Mouse (Mus musculus): Measurements from ENCODE around the gene Washc3.

The Washc3 gene

GRCm38 (mm10) chr10:88200951-88201638, at the start of gene Washc3:
Washc3 (plus strand) TSS chr10:88201093.
- peak; percentile 94 for DNase-seq

- no peak for DNase-seq
These were observed 49.2 kb upstream of the Washc3 start for GRCm38 (mm10) chr10:88151658-88152057.

- no peak for DNase-seq
These were observed 38.8 kb upstream of the Washc3 start for GRCm38 (mm10) chr10:88162096-88162495.

- no peak for DNase-seq
These were observed 38.2 kb upstream of the Washc3 start for GRCm38 (mm10) chr10:88162676-88163075.

DNA sequence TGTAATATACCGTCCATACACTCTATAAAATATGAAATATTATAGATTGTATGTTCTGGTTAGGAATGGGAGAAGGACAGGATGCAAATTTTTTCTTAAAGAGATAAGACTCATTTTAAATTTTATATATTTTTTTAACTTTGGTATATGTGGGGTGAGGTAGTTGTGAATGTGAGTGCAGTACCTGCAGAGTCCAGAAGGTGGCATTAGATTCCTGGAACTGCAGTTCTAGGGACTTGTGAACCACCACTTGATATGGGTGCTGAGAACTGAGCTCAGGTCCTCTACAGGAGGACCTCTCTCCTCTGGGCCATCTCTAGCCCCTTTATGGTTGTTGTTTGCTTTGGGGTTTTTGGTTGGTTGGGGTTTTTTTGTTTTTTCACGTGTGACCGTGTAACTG, 34.7 kb upstream of the Washc3 start:
- DNase-seq, result no peak

DNA sequence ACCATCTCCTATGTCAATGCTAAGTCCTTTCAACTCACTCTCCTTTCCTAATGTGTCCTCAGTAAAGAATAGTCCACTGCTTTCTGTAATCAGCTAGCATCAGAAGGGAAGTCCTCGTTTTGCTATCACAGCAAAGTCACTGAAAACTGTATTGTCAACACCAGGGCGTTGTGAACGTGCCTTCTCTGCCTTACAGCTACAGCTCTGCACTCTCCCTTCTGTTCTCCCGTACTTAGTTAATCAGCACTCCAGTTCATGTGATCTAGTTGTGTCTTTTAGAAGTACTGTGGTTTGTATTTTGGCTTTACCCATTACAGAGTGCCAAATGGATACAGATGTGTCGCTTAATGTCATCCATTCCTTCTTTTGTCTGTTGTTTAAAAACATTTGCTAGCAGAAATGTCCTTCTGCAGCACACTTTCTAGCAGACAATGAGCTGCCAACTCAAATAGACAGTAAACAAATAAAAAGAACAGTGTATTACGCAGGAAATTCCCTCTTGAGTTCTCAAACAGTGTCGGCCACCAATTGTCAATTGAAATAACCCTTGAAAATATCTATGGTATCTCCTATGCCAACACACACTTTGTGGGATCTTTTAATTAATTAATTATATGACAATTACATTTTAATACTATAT, 33.3 kb upstream of the Washc3 start:
- DNase-seq, result no peak

- no peak for DNase-seq
These were observed 352 bp upstream of the Washc3 start for GRCm38 (mm10) chr10:88200541-88200940.

- DNase-seq, result peak; percentile 11
These were observed 757 bp downstream of the Washc3 start for GRCm38 (mm10) chr10:88201650-88202049.

DNA sequence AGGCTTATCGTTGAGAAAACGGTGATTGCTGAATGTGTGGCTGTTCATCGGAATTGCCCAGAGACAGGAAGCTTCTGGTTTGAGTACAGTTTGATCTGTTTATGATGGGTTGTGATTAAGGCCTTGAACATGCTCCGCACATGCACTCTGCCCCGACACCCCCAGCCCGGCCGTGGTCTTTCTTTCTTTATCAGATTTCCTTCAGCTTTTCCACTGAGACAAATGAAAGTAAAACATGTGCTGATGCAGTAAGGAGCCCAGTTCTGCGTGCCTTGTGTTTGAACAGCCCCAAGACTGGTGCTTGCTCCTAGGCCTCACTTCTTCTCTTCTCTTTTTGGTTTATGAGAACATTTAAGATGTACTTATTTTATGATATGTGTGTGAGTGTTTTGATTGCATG, 1.7 kb downstream of the Washc3 start:
- no peak for DNase-seq

DNA sequence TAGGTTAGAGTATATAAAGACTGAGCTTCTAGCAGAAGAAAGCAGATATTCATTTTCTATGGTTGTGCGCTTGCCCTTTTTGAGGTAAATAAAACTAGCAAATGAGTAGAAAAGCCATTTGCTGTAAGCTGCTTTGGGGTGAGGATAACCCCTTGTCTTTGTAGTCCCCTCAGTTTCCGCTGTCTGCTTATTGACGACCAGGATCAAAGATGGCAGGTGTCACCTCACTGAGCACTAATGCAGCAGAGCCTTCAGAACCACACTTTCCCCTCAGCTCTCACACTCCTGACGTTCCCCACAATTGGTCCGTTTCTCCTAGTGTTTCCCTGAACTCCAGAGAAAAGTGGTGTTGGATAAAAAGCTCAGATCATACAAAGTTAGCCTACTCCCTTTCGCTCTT, 2.3 kb downstream of the Washc3 start:
- DNase-seq, result no peak

DNA sequence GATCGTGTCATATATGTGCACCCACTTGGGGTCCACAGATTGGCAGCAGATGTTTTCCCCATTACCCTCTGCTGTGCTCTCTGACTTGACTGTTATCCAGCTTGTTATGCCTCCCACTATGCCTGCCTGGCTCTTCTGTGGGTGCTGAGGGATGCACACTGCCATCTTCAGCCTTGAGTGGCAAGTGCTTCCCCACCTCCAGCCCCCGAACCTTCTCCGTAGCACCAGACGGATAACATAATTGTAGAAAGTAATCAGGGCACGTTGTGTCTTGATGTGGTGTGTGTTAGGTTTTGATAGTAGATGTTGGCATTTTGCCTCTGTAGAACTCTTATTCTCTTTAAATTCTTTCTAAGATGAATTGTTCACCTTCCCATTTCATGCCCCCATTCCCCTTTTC, 11.8 kb downstream of the Washc3 start:
- DNase-seq, result no peak

DNA sequence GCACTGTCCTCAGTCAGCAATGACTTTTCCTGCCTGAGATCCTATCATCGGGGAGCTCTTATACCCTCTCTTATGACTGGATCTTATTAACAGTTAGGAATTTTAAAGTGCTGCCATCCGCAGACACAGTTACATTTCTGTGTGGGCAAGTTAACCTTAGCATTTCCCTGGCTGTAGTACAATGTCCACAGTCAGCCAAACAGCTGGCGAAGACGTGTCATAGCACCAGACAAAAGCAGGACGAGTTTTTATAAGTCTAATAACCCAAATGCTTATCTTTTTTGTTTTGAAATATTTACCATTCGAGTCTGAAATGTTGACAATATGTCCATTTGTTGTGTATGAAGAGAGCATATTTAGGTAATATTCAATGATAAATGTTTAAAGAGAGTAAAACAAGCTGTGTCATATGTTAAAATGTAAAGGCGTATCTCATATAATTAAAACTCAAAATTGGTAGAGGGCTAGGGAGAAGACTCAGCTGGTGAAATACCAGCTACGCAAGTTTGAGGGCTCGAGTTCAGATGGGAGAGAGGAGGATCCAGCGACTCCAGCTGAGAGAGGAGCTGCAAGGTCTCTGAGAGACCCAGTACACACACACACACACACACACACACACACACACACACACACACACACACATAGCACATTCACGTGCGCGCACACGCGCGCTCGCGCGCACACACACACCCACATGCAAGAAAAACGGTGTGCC, 14.1 kb downstream of the Washc3 start:
- DNase-seq, result no peak

DNA sequence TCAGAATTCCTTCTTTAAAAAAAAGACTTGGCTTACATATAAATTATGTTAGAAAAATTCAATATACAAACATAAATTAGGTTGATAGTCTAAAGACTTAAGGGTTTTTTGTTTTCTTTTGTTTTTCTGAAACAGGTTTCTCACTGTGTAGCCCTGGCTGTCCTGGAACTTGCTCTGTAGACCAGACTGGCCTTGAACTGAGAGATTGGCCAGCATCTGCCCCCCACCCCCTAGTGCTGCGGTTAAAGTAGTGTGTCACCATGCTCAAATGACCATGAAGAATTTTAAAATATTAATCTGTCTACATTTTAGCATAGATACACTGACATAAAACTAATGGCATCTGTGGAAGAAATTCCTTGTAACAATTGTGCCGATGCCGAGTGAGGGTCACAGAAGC, 17.3 kb downstream of the Washc3 start:
- DNase-seq, result no peak

DNA sequence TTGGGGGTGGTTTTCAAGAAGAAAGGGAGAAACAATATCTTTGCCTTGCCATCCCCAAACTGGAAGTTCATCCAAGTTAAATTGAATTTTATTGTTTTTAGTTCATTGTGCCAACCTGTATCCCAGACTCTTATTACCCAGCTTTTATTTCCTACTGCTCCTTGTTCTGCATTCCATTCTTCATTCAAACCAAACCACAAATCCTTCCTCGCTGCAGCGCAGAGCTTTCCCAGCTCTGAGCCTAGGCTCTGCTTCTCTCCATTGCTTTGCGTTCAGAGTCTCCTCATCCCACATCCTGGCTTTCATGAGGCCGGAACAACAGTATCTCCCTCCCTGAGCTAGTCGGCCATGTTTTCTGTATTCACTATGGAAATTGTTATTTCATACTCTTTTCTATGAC, 20.8 kb downstream of the Washc3 start:
- DNase-seq, result no peak

DNA sequence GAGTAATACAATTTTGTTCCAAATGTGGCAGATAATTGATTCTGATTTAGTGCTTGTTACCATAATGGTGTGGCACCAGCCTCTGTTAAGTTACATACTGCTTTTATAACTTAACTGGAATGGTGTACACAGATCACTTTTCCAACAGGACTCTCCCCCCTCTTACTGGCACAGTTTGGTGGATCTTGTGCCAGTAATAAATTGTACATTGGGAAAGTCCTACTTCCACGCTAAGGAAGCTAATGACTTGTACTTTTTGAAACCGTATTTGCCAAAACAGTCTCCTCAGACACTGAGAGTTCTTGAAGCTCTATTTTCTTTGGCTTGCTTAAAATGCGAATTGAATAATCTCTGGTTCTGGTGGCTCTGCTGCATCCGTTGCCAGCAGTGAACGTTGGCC, 24.5 kb downstream of the Washc3 start:
- no peak for DNase-seq

DNA sequence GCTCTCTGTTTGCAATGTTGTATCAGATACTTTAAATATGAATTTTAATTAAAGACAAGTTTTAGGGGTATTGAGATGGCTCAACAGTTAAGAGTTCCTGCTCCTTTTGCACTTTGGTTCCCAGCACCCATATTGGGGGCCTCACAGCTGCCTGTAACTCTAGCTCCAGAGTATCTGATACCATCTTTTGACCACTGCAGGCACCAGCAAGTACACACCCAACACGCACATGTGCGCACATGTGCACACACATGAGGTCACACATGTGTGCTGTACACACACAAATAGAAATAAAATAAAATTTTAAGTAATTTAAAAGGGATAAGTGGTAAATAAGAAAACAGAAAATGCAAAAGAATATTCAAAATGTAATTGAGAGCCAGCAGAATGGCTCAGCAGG, 27.1 kb downstream of the Washc3 start:
- DNase-seq, result no peak

DNA sequence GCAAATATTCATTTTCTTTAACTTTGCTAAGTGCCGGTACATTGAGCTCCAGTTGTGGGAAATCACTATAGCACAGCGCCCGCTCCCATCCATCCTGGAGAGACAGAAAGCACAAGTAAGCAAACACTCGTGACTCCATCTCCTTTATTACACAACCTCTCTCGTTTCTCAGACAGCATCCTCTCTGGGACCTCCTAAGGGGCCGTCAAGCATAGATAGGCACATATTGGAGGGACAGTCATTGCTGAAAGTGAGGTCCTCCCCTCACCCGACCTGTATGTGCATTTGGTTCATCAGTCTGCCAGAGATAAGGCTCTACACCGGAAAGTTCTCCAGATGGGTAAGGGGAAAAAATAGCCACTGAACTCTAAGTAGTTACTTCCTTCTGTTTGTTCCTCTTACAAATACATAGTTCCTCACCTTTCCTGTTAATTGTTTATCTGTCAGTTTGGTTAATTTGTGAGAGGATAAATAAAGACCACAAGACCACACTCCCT, 27.7 kb downstream of the Washc3 start:
- DNase-seq, result peak; percentile 16

- no peak for DNase-seq
These were observed 30.8 kb downstream of the Washc3 start for GRCm38 (mm10) chr10:88231671-88232070.

DNA sequence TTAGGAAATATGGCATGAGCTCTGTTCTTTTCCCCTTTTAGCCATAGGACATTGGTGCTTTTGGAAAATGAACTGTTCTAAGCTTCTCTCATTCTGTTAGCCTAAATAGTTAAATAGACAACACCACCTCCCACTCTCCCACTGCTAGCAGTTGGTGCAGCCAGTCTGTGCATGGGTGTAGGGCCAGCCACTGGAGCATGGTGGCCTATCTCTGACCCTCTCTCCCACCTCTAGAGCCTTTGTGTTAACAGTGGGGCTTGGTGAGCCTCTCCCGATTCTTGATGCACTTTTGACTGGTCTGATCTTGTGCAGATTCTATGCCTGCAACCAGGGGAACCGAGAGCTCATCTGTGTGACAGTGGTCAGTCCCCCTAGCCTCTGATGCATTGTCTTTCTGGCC, 31.9 kb downstream of the Washc3 start:
- DNase-seq, result no peak

DNA sequence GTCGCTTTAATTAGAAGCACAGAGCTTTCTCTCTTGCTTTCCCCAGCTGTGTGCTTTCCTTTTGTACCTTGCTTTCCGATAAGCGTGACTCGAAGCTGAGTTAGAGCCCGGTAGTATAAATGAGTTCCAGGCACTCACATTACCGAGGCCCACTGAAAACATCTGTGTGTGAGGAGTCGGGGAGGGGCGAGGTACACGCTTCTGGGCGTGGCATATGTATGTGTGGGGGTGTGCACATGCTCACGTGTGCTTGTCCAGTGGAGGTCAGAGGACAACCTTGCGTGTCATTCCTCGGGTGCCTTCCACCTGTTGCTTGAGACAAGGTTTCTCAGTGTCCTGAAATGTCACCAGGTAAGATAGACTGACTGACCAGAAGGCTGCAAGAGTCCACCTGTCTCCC, 43.8 kb downstream of the Washc3 start:
- no peak for DNase-seq

DNA sequence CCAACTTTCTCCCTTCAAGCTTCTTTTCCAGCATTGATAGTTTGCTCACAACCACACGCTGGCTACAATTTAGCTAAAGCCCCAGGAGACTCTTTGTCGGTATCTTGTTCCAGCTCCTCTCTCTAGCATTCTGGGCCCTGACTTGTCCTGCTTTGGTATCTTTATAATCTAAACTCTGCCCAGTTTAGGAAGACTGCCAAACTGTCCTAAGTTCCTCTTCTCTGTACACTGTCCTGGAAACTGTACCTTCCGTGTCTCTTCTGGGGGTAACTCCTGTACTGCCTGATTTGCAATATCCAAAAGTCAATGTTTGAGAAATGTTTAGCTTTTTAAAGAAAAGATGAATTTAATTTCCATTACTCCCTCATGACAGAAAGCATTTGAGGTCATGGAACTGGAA, 49.4 kb downstream of the Washc3 start:
- no peak for DNase-seq

DNA sequence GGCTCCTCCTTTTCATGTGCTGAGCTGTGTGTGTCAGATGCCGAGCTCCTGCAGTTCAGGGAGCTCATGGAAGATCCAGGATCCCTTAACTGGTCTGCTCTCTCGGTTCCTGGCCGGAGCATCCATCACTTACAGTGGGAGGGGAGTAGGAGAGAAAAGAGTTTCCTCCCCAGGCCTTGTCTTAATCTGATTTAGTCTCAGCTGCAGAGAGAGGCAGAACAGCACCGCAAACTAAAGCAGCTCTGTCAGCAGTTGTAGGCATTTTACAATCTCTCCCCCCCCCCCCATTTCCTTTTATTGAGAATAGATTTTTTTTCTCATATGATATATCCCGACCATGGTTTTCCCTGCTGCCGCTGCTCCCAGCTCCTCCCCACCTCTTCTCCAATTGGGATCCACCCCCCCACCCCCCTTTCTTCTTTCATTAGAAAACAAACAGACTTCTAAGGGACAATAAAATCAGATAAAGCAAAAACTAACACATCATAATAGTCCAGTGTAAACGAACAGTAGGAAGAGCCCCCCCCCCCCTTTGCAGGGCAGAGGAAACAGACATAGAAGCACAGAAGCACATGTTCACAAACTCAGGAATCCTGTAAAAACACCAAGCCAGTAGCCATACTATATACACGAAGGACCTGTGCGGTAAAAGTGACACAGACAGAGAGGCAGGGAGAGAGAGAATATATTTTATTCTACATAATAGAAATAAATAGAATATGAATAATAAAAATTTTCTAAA, 51.4 kb downstream of the Washc3 start:
- no peak for DNase-seq

DNA sequence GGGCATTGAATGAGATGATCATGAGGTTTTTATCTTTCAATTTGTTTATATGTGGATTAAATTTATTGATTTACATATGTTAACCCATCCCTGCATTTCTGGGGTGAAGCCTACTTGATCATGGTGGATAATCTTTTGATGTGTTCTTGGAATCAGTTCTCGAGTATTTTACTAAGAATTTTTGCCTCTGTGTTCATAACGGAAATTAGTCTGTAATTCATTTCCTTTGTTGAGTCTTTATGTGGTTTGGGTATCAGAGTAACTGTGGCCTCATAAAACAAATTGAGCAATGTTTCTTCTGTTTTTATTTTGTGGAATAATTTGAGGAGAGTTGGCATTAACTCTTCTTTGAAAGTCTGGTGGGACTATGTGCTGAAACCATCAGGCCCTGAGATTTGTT, 54.7 kb downstream of the Washc3 start:
- no peak for DNase-seq
